ENCODE assay signal across 15 mouse cellular contexts in the genomic region with DNA sequence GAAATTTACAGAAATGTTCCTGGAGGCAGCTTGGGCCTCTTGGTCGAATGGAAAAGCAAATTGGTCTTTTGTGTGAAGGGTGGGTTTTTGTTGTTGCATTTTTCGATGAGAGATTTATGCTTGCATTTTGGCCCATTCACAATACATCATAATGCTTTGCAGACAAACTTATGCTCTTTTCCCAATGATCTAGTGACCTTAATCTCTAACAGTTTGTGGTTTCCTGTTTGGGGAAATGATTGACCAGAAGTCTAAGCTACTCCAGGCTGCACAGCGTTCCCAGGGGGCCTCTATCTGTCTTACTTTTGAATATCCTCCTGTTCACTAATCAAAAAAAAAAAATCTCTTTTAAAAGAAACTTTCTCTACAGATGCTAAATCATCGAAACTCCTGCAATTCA.
A peak's percentile ranks its signal among the peaks of the same experiment; 100 is the strongest.
DNase-seq lines count a peak whose midpoint lies in the region; ATAC-seq and TF ChIP-seq lines count a peak whose summit lies in the region.
"Had no signal": no experiment of that assay in that cellular context is flagged by ENCODE, and none has a peak within 500 bp of the region (broad histone marks: within the 10 kb centered on the region; RNA-seq: fewer than 3 reads in every experiment).

No protein-coding gene starts in this region.

- H3K4me3 ChIP-seq in lung, embryonic 14.5 days (ENCODE audit: low read depth, low read length), result no peak overlapping the region
- no peak overlapping the region for H3K4me3 ChIP-seq in lung, postnatal 0 days (ENCODE audit: low read depth, low read length)
- no peak overlapping the region for H3K4me3 ChIP-seq in kidney, embryonic 16.5 days (ENCODE audit: low read length)
- H3K4me3 ChIP-seq in limb, embryonic 14.5 days (replicated peaks; ENCODE audit: low read length), result no peak overlapping the region
- H3K4me3 ChIP-seq in liver, postnatal 0 days (ENCODE audit: low read depth, low read length), result no peak overlapping the region
- H3K4me3 ChIP-seq in thymus, adult 2 months (ENCODE audit: control insufficient read depth, insufficient read depth, low read length), result no peak overlapping the region
- H3K4me3 ChIP-seq: embryonic facial prominence, embryonic 13.5 days; forebrain, embryonic 13.5 days; hindbrain, embryonic 12.5 days had no signal

- H3K9me3 ChIP-seq in lung, embryonic 14.5 days (ENCODE audit: low read depth, low read length), result no peaks in the 10 kb centered on the region
- no peaks in the 10 kb centered on the region for H3K9me3 ChIP-seq in lung, postnatal 0 days (ENCODE audit: low read length)
- H3K9me3 ChIP-seq in kidney, embryonic 16.5 days (ENCODE audit: low read length), result no peaks in the 10 kb centered on the region
- no peaks in the 10 kb centered on the region for H3K9me3 ChIP-seq in limb, embryonic 14.5 days (ENCODE audit: control insufficient read depth, low read length)
- H3K9me3 ChIP-seq in liver, postnatal 0 days (ENCODE audit: low read length), result no peaks in the 10 kb centered on the region
- H3K9me3 ChIP-seq: embryonic facial prominence, embryonic 13.5 days; forebrain, embryonic 13.5 days; hindbrain, embryonic 12.5 days had no signal

- no peak overlapping the region; the same call in 1 of the 2 replicates for H3K27ac ChIP-seq in lung, embryonic 14.5 days (ENCODE audit: low read depth)
- H3K27ac ChIP-seq in lung, postnatal 0 days (ENCODE audit: low read length), result no peak overlapping the region
- peak overlapping the region; percentile 89 for H3K27ac ChIP-seq in kidney, embryonic 16.5 days (ENCODE audit: low read length)
- no peak overlapping the region for H3K27ac ChIP-seq in limb, embryonic 14.5 days (replicated peaks; ENCODE audit: low read depth, low read length)
- H3K27ac ChIP-seq in liver, postnatal 0 days (ENCODE audit: low read depth), result no peak overlapping the region
- no peak overlapping the region for H3K27ac ChIP-seq in thymus, adult 2 months (ENCODE audit: control insufficient read depth, insufficient read depth, low read length)
- H3K27ac ChIP-seq: embryonic facial prominence, embryonic 13.5 days; forebrain, embryonic 13.5 days; hindbrain, embryonic 12.5 days had no signal

- H3K27me3 ChIP-seq in lung, embryonic 14.5 days (ENCODE audit: insufficient read depth, low read length), result no peaks in the 10 kb centered on the region
- no peaks in the 10 kb centered on the region for H3K27me3 ChIP-seq in lung, postnatal 0 days (replicated peaks; ENCODE audit: insufficient read depth, low read length)
- no peaks in the 10 kb centered on the region for H3K27me3 ChIP-seq in kidney, embryonic 16.5 days (ENCODE audit: insufficient read depth, low read length)
- no peaks in the 10 kb centered on the region for H3K27me3 ChIP-seq in limb, embryonic 14.5 days (ENCODE audit: control insufficient read depth, insufficient read depth, low read length)
- no peaks in the 10 kb centered on the region for H3K27me3 ChIP-seq in liver, postnatal 0 days (ENCODE audit: insufficient read depth, low read length)
- no peaks in the 10 kb centered on the region for H3K27me3 ChIP-seq in thymus, adult 2 months (ENCODE audit: control insufficient read depth, insufficient read depth, low read length)
- H3K27me3 ChIP-seq: embryonic facial prominence, embryonic 13.5 days; forebrain, embryonic 13.5 days; hindbrain, embryonic 12.5 days had no signal

- no peaks in the 10 kb centered on the region for H3K36me3 ChIP-seq in lung, embryonic 14.5 days (ENCODE audit: insufficient read depth)
- no peaks in the 10 kb centered on the region for H3K36me3 ChIP-seq in lung, postnatal 0 days (ENCODE audit: insufficient read depth, low read length)
- H3K36me3 ChIP-seq in kidney, embryonic 16.5 days (ENCODE audit: insufficient read depth, low read length), result no peaks in the 10 kb centered on the region
- H3K36me3 ChIP-seq in limb, embryonic 14.5 days (ENCODE audit: control insufficient read depth, insufficient read depth, low read length), result no peaks in the 10 kb centered on the region
- H3K36me3 ChIP-seq in liver, postnatal 0 days (replicated peaks; ENCODE audit: insufficient read depth, low read length), result no peaks in the 10 kb centered on the region
- no peaks in the 10 kb centered on the region for H3K36me3 ChIP-seq in thymus, adult 2 months (ENCODE audit: control insufficient read depth, insufficient read depth, low read length)
- H3K36me3 ChIP-seq: embryonic facial prominence, embryonic 13.5 days; hindbrain, embryonic 12.5 days had no signal

- WGBS in lung, embryonic 14.5 days, result 29% methylated on average over 4 of the region's 4 CpGs
- 53% methylated on average over 4 of the region's 4 CpGs for WGBS in lung, postnatal 0 days
- 40% methylated on average over 4 of the region's 4 CpGs for WGBS in kidney, embryonic 16.5 days
- 43% methylated on average over 4 of the region's 4 CpGs for WGBS in limb, embryonic 14.5 days
- 23% methylated on average over 4 of the region's 4 CpGs for WGBS in liver, postnatal 0 days (ENCODE audit: insufficient replicate concordance)
- WGBS in thymus, adult 2 months, result 26% methylated on average over 4 of the region's 4 CpGs

- ATAC-seq in lung, embryonic 14.5 days (ENCODE audit: insufficient read depth), result no peak
- no peak for ATAC-seq in lung, postnatal 0 days
- peak; percentile 70 for ATAC-seq in kidney, embryonic 16.5 days (ENCODE audit: low FRiP score, low TSS enrichment)
- 0 out of 2 replicates have a peak, but pooled peaks have one; percentile 37 for ATAC-seq in limb, embryonic 14.5 days (ENCODE audit: low FRiP score, low read depth)
- no peak for ATAC-seq in liver, postnatal 0 days
- ATAC-seq: forebrain, embryonic 13.5 days; intestine, postnatal 0 days had no signal

- TF ChIP-seq CTCF in lung, embryonic 14.5 days (IDR thresholded peaks at IDR 0.05; ENCODE audit: low read depth), result no peak
- no peak for TF ChIP-seq CTCF in lung, postnatal 0 days (IDR thresholded peaks at IDR 0.05)
- no peak for TF ChIP-seq CTCF in liver, postnatal 0 days (IDR thresholded peaks at IDR 0.05; ENCODE audit: low read depth)
- no peak for TF ChIP-seq CTCF in thymus, adult 2 months (IDR thresholded peaks at IDR 0.05; ENCODE audit: borderline replicate concordance, control insufficient read depth, extremely low read depth, insufficient read depth, low read length, poor library complexity)

- H3K9ac ChIP-seq in lung, embryonic 14.5 days, result no peak overlapping the region
- H3K9ac ChIP-seq in lung, postnatal 0 days (replicated peaks; ENCODE audit: low read depth), result no peak overlapping the region
- no peak overlapping the region for H3K9ac ChIP-seq in kidney, embryonic 16.5 days (replicated peaks; ENCODE audit: low read length)
- no peak overlapping the region for H3K9ac ChIP-seq in limb, embryonic 14.5 days (ENCODE audit: low read depth, low read length, severe bottlenecking)
- H3K9ac ChIP-seq in liver, postnatal 0 days (replicated peaks), result no peak overlapping the region
- H3K9ac ChIP-seq: embryonic facial prominence, embryonic 13.5 days; forebrain, embryonic 13.5 days; hindbrain, embryonic 12.5 days had no signal

- peak; percentile 14 for DNase-seq in gastrocnemius, adult 18-20 months (ENCODE audit: low spot score)
- DNase-seq in gastrocnemius, postnatal 36 days, result no peak
- DNase-seq in lung, embryonic 14.5 days, result peak; percentile 40
- no peak for DNase-seq in lung, postnatal 0 days (ENCODE audit: low spot score)
- peak; percentile 76 for DNase-seq in limb, embryonic 14.5 days (ENCODE audit: low spot score)
- no peak for DNase-seq in liver, postnatal 0 days
- DNase-seq in thymus, adult 2 months, result no peak
- DNase-seq: adrenal gland, adult 8-10 months; cerebellum, postnatal 10 days; left cerebral cortex, postnatal 4 days had no signal

- intact Hi-C loops in gastrocnemius, postnatal 36 days (cut with DNase I), result no loop called here

- peaks cover 43% of the 10 kb centered on the region for H3K4me1 ChIP-seq in lung, embryonic 14.5 days (ENCODE audit: insufficient read depth)
- H3K4me1 ChIP-seq in lung, postnatal 0 days (ENCODE audit: insufficient read depth, low read depth, low read length), result peaks cover 15% of the 10 kb centered on the region; the same call in 1 of the 2 replicates
- peaks cover 63% of the 10 kb centered on the region for H3K4me1 ChIP-seq in kidney, embryonic 16.5 days (ENCODE audit: insufficient read depth, low read length)
- peaks cover 34% of the 10 kb centered on the region for H3K4me1 ChIP-seq in limb, embryonic 14.5 days (ENCODE audit: control insufficient read depth, insufficient read depth, low read length)
- peaks cover 33% of the 10 kb centered on the region for H3K4me1 ChIP-seq in liver, postnatal 0 days (ENCODE audit: insufficient read depth)
- H3K4me1 ChIP-seq in thymus, adult 2 months (replicated peaks; ENCODE audit: control insufficient read depth, insufficient read depth, low read length), result no peaks in the 10 kb centered on the region

- TF ChIP-seq EP300 in lung, postnatal 0 days (IDR thresholded peaks at IDR 0.05), result no peak
- no peak for TF ChIP-seq EP300 in liver, postnatal 0 days (IDR thresholded peaks at IDR 0.05; ENCODE audit: low read depth)

- no peak for TF ChIP-seq POLR2A in limb, embryonic 14.5 days (IDR thresholded peaks at IDR 0.05; ENCODE audit: borderline replicate concordance, extremely low read depth, insufficient read depth, insufficient read length)
- TF ChIP-seq POLR2A in thymus, adult 2 months (IDR thresholded peaks at IDR 0.05; ENCODE audit: control insufficient read depth, extremely low read depth, insufficient read depth, low read length, poor library complexity), result no peak

- H3K4me2 ChIP-seq in lung, embryonic 14.5 days, result no peak overlapping the region
- H3K4me2 ChIP-seq in lung, postnatal 0 days (replicated peaks; ENCODE audit: low read depth, low read length), result no peak overlapping the region
- no peak overlapping the region for H3K4me2 ChIP-seq in kidney, embryonic 16.5 days (replicated peaks; ENCODE audit: low read depth, low read length)
- H3K4me2 ChIP-seq in limb, embryonic 14.5 days (replicated peaks; ENCODE audit: low read depth, low read length, severe bottlenecking), result no peak overlapping the region
- no peak overlapping the region for H3K4me2 ChIP-seq in liver, postnatal 0 days (ENCODE audit: low read depth, low read length)
- H3K4me2 ChIP-seq: embryonic facial prominence, embryonic 13.5 days; forebrain, embryonic 13.5 days; hindbrain, embryonic 12.5 days had no signal

Comparison
In these comparisons a context has a peak if more than half of its experiments do, and no peak if none do; other contexts are left out.
1. DNase-seq: peak in gastrocnemius, adult 18-20 months (single experiment), lung, embryonic 14.5 days (single experiment) and limb, embryonic 14.5 days (single experiment); none in gastrocnemius, postnatal 36 days (0 of 2), lung, postnatal 0 days (single experiment), liver, postnatal 0 days (single experiment) and thymus, adult 2 months (single experiment).
2. ATAC-seq: peak in kidney, embryonic 16.5 days (single experiment) and limb, embryonic 14.5 days (single experiment); none in lung, embryonic 14.5 days (single experiment), lung, postnatal 0 days (single experiment) and liver, postnatal 0 days (single experiment).